Mouse (Mus musculus): ENCODE results near the gene Kiz.

Gene Kiz

GRCm38 (mm10) chr2:146856853-146857252 is 1.2 kb downstream of the Kiz start:
- DNase-seq (ENCODE audit: extremely low read depth, low read depth): peak; percentile 3

GRCm38 (mm10) chr2:146865781-146866180 is 10.1 kb downstream of the Kiz start:
- DNase-seq (ENCODE audit: extremely low read depth, low read depth): no peak

GRCm38 (mm10) chr2:146871300-146872269 is 15.9 kb downstream of the Kiz start:
- DNase-seq (ENCODE audit: extremely low read depth, low read depth): no peak

GRCm38 (mm10) chr2:146872697-146873096 is 17.0 kb downstream of the Kiz start:
- no peak for DNase-seq (ENCODE audit: extremely low read depth, low read depth)

GRCm38 (mm10) chr2:146873881-146874441 is 18.3 kb downstream of the Kiz start:
- DNase-seq (ENCODE audit: extremely low read depth, low read depth): no peak

GRCm38 (mm10) chr2:146877423-146878098 is 21.9 kb downstream of the Kiz start:
- no peak for DNase-seq (ENCODE audit: extremely low read depth, low read depth)

GRCm38 (mm10) chr2:146881623-146882022 is 26.0 kb downstream of the Kiz start:
- no peak for DNase-seq (ENCODE audit: extremely low read depth, low read depth)

- DNase-seq (ENCODE audit: extremely low read depth, low read depth): no peak
Measured at GRCm38 (mm10) chr2:146884291-146884855, 28.7 kb downstream of the Kiz start.

GRCm38 (mm10) chr2:146888786-146889414 is 33.2 kb downstream of the Kiz start:
- DNase-seq (ENCODE audit: extremely low read depth, low read depth): no peak

- no peak for DNase-seq (ENCODE audit: extremely low read depth, low read depth)
Measured at GRCm38 (mm10) chr2:146898977-146899376, 43.3 kb downstream of the Kiz start.

GRCm38 (mm10) chr2:146916085-146916484 is 60.4 kb downstream of the Kiz start:
- DNase-seq (ENCODE audit: extremely low read depth, low read depth): no peak

GRCm38 (mm10) chr2:146917770-146918169 is 62.1 kb downstream of the Kiz start:
- no peak for DNase-seq (ENCODE audit: extremely low read depth, low read depth)

- no peak for DNase-seq (ENCODE audit: extremely low read depth, low read depth)
Measured at GRCm38 (mm10) chr2:146920375-146921160, 64.9 kb downstream of the Kiz start.

GRCm38 (mm10) chr2:146925296-146925695 is 69.6 kb downstream of the Kiz start:
- DNase-seq (ENCODE audit: extremely low read depth, low read depth): no peak

GRCm38 (mm10) chr2:146925846-146926245 is 70.2 kb downstream of the Kiz start:
- no peak for DNase-seq (ENCODE audit: extremely low read depth, low read depth)

GRCm38 (mm10) chr2:146948223-146948776 is 92.6 kb downstream of the Kiz start:
- DNase-seq (ENCODE audit: extremely low read depth, low read depth): no peak

- no peak for DNase-seq (ENCODE audit: extremely low read depth, low read depth)
Measured at GRCm38 (mm10) chr2:146956366-146956765, 100.7 kb downstream of the Kiz start.

GRCm38 (mm10) chr2:146958398-146958911 is 102.8 kb downstream of the Kiz start:
- no peak for DNase-seq (ENCODE audit: extremely low read depth, low read depth)

- peak; percentile 56 for DNase-seq (ENCODE audit: extremely low read depth, low read depth)
Measured at GRCm38 (mm10) chr2:146958951-146959821, 103.5 kb downstream of the Kiz start.

All from MEL-GATA-1-ER (cell line).